Mouse (Mus musculus): ENCODE data around the gene Noa1. TPM values are rescaled to one million over a fixed set of nuclear protein-coding genes. Genes with fewer than 3 reads are reported as not detected.

Gene Noa1
- polyA plus RNA-seq, 1 experiment from 2014 or later: 31.3 TPM

DNA sequence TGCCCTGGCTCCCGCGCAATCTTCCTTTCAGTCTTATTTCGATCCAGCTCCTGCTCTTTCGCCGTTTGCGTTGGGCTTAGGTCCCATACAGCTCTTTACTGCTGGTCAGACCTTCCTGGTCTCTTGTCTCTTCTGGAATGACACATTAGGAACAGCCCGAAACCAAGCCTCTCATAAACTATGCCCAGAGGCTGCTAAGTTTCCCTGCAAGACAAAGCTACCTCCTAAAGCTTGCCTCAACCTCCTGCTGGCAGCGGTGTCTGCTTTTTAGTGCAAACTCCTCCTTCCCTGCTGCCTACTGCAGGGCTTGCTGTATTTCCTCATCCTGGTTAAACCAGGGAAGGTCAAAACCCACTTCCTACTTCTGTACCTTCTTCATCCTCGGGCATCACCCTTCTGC lies 59.8 kb downstream of the Noa1 start:
- H3K9me3 ChIP-seq: no peaks in the 10 kb centered on the region
- no peak overlapping the region for H3K4me3 ChIP-seq (replicated peaks)
- H3K36me3 ChIP-seq: no peaks in the 10 kb centered on the region
- ATAC-seq: no peak
- H3K9ac ChIP-seq (replicated peaks): no peak overlapping the region
- H3K4me2 ChIP-seq (replicated peaks): no peak overlapping the region
- no peaks in the 10 kb centered on the region for H3K27me3 ChIP-seq
- H3K4me1 ChIP-seq (replicated peaks): peaks cover 12% of the 10 kb centered on the region
- no peak overlapping the region for H3K27ac ChIP-seq
- 68% methylated on average over 9 of the region's 9 CpGs for WGBS

- Histone ChIP-seq H3K27ac (0 out of 2 replicates have a peak overlapping the region, but pooled peaks have one; percentile 1), H3K27me3 (no peaks in the 10 kb centered on the region), H3K36me3 (no peaks in the 10 kb centered on the region), H3K4me3 (replicated peaks) (peak overlapping the region; percentile 18), H3K4me1 (replicated peaks) (peaks cover 19% of the 10 kb centered on the region), H3K9ac (replicated peaks) (no peak overlapping the region), H3K4me2 (replicated peaks) (peak overlapping the region; percentile 42), H3K9me3 (no peaks in the 10 kb centered on the region)
- 26% methylated on average over 26 of the region's 26 CpGs for WGBS
- peak; percentile 75 for ATAC-seq
Observed at GRCm38 (mm10) chr5:77245787-77246671, 63.9 kb downstream of the Noa1 start.

DNA sequence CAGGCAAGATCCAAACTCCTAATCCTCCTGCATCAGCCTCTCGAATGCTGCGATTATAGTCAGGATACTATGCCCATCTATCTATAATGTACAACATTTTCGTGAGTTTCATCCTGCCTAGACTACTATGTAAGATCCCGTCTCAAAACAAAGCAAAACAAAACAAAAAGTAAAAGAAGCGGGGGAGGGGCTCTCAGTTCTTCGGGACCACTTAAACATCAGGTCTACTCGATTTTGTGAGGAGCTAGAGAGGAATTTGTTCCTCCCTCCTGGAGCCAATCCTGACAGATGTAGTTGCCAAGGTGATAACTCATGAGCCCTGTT lies 64.5 kb downstream of the Noa1 start:
- Histone ChIP-seq H3K27ac (0 out of 2 replicates have a peak overlapping the region, but pooled peaks have one; percentile 1), H3K4me1 (replicated peaks) (peaks cover 19% of the 10 kb centered on the region), H3K4me2 (replicated peaks) (peak overlapping the region; percentile 42), H3K36me3 (no peaks in the 10 kb centered on the region), H3K4me3 (replicated peaks) (peak overlapping the region; percentile 18), H3K9ac (replicated peaks) (no peak overlapping the region), H3K27me3 (no peaks in the 10 kb centered on the region), H3K9me3 (no peaks in the 10 kb centered on the region)
- WGBS: 34% methylated on average over 7 of the region's 7 CpGs
- 0 out of 2 replicates have a peak, but pooled peaks have one; percentile 8 for ATAC-seq

- peaks cover 19% of the 10 kb centered on the region for H3K4me1 ChIP-seq (replicated peaks)
- no peaks in the 10 kb centered on the region for H3K9me3 ChIP-seq
- H3K27me3 ChIP-seq: no peaks in the 10 kb centered on the region
- WGBS: 35% methylated on average over 8 of the region's 8 CpGs
- no peaks in the 10 kb centered on the region for H3K36me3 ChIP-seq
- no peak overlapping the region for H3K27ac ChIP-seq
- H3K9ac ChIP-seq (replicated peaks): no peak overlapping the region
- ATAC-seq: peak; percentile 66; the same call in 1 of the 2 replicates
- no peak overlapping the region for H3K4me3 ChIP-seq (replicated peaks)
- H3K4me2 ChIP-seq (replicated peaks): no peak overlapping the region
Observed at GRCm38 (mm10) chr5:77244331-77244987, 65.4 kb downstream of the Noa1 start.

Small RNAs within 50 kb of the gene (microRNA-seq; reads per million reads assigned to microRNA genes)
- not detected for gene Mir5098

Other genes starting within 250 kb of the Noa1 start
- gene Hopx, start 195.0 kb downstream of the Noa1 start, polyA plus RNA-seq (2015; fragmentation: Nextera tagmentation; extraction: Ambion mirVana): 0.52 and 0.62 TPM in 2 replicates
- 0.48 TPM in 1 of 2 replicates, not detected in the other for gene Spink2, start 98.6 kb downstream of the Noa1 start, polyA plus RNA-seq (2015; fragmentation: Nextera tagmentation; extraction: Ambion mirVana)
- gene Rest, start 44.6 kb downstream of the Noa1 start, polyA plus RNA-seq (2015; fragmentation: Nextera tagmentation; extraction: Ambion mirVana): 8.0 and 8.5 TPM in 2 replicates
- 75.7 and 82.2 TPM in 2 replicates for gene Polr2b, start 63 bp upstream of the Noa1 start, polyA plus RNA-seq (2015; fragmentation: Nextera tagmentation; extraction: Ambion mirVana)
- 48.8 and 55.3 TPM in 2 replicates for gene Igfbp7, start 98.0 kb upstream of the Noa1 start, polyA plus RNA-seq (2015; fragmentation: Nextera tagmentation; extraction: Ambion mirVana)

Measured in midbrain, embryonic 13.5 days (tissue).